Mouse (Mus musculus) mature B cell (primary cell): ENCODE results near the gene Spem1.

Experiments
- in situ Hi-C: fragments of 300-500 bp; cut with MboI; formaldehyde crosslinking; loops from 2 replicates; pipeline ENCODE4 v1.14.3; 2019

Gene Spem1

DNA sequence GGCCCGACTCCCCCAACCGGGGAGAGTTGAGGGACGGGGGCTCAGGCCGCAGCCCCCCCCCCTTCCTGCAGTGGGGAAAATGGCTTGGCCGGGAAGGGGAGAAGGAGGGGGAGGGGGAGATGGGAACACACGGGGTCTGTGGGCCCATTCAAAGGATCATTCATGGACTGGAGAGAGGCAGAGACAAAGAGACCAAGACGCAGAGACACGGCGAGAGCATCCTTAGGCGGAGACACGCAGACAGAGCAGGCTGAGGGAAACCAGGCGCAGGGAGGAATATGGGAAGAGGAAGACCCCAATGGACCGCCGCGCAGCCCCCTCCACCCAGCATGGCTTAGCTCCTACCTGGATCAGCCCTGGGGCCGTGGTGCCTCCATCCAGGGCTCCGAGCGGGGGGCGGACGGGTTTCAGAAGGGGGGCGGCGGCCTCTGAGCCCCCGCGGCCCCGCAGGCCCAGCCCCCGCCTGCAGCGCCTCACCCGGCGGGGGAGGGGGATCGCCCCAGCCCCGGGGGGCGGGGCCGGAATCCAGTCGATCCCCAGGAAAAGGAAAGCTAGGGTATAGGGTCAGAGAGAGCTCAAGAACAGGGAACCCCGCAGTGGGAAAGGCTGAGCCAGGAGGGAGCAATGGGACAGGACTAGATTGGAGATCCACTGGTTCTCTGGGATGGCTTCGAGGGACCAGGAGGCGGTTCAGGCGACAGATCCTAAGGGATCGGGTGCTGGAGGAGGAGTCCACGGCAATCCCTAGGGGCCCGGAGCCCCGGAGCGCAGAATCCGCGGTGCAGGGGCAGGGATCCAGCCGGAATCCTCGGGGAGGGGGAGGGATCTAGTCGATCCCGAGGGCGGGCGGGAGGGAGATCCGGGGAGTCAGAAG lies 15.0 kb upstream of the Spem1 start:
- in situ Hi-C loops, result no loop called here

DNA sequence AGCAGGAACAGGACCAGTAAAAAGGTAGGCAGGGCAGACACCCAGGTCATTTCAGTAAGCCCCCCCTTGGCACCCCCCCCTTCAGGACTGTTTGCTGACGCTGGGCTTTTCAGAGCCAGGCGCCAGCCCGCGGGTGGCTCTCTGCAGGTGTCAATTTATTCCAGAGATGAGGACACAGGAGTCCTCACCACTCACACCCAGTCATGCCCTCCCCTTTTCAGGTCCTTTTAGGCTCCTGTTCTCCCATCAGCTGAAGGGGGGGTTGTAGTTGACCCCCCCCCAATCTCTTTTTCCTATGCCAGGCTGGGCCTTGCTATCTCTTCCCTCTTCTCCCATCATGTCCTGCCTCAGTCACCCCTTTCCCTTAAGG lies 14.0 kb upstream of the Spem1 start:
- in situ Hi-C loops, result no loop called here

DNA sequence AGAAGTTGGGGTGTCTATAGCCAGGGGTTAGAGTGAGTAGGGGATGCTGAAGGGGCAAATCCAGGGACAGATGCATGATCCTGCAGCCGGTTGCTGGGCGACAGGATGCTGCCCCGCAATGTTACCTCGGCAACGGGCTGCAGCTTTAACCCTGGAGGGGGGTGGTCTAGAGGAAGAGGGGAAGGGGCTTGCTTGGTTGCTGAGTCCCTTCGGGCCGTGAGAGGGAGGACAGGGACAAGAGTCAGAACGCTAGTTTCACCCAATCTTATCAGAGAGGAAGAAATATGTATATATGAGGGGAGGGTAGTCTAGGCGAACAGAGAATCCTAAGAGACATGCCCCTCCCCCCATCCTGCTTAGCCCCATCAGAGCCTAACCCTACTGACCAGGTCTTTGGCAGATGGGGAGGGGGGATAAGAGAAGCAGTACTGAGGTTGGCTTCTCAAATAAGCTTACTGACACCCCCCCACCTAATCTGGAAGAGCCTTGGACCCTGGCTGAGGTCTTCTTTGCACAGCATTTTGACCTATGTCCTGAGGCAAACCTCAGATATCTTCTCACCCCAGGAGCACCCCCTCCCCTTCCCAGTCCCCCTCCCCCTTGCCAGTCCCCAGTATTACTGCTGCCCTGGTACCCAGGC lies 13.5 kb upstream of the Spem1 start:
- in situ Hi-C loops, result no loop called here

DNA sequence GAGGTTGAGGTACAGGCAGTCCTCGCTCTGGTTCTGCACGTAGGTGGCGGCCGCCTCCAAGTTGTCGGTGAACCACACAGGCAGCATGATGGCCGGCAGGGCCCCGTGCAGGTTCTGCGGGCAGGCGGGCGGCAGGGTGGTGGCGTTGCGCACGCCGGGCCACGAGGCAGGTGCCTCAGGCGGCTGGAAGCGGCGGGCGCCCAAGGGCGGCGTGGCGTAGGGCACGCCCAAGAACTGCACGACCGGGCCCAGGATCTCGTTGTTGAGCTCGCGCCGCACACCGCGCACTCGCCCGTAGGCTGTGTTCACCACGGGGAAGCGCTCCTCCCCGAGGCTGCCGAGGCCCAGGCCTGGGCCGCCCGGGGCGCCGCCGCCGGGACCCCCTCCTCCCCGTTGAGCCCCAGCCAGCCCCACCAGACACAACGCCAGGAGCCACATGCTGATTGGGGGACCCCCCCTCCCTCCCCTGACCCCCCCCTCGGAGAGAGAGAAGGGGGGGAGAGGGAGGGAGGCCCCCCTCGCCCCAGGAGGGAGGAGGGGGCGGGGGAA lies 12.1 kb upstream of the Spem1 start:
- in situ Hi-C loops, result no loop called here

DNA sequence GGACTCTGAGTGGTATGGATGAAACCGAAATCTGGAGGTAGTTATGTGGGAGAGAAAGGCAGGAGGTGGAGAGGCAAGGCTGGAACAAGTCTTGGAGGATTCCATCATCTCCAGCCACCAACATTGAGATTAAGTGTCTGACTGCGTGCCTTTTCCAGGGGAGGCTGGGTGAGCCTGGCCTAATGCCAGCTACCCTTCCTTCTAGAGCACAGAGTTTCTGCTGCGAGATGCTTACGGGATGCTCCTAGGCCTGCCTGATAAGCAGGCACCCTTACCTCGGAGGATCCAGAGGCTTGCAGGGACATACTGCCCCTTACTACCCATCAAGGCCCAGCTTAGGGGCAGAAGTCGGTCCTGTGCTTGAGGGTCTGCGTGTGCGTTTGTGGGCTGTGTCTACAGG lies 11.6 kb upstream of the Spem1 start:
- in situ Hi-C loops, result no loop called here

DNA sequence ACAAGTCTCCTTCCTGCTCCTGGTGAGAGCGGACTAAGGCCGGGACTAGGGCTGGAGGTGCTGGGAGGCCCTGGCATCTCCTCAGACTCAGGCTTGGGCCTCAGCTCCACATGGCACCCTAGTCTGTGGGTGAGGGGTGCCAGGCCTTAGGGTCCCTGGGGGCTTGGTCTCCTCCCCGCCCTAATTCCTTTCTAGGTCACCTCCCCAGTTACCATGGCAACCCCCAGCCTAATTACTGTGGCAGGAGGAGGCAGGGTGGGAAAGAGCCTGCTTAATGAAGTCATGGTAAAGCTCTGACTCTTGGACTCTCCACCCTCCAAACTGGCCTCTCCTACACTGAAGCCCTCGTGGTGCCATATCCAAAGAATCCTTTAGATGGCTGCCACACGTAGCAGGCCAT lies 6.9 kb upstream of the Spem1 start:
- in situ Hi-C loops, result no loop called here

DNA sequence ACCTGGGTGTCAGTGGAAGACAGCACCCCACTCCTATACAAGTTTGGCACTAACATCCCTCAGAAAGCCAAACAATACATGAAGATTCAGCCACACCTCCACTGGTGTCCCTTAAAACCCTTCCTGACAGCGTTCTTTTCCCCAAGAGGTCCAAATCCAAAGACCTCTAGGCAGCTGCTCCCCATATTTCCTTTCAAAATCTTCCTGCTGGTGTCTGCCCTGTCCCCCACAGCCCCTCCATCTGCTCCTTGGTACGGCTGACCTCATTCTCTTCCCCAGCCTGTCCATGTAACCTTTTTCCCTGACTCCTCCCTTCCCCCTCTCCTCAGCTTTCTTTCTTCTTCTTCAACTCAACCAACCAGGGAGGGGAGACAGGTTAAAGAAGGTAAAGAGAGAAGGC lies 1.5 kb upstream of the Spem1 start:
- in situ Hi-C loops, result no loop called here

DNA sequence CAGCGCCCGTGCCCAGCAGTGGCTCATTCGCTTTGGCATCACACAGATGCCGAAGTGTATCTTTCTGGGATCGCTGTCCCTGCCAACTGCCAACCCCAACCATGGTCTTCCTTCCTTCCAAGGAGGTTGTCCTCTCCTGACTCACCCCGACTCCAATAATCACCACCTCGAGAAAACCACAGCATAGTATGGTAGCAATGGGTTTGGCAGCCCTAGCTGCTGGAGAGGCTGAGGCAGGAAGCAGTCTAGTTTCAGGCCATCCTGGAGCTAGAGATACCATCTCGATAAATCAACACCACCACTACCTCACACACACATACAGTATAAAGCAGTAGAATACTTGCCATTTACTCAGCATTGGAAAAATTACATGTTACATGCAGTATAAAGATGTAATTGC lies 3.1 kb downstream of the Spem1 start:
- in situ Hi-C loops, result no loop called here

DNA sequence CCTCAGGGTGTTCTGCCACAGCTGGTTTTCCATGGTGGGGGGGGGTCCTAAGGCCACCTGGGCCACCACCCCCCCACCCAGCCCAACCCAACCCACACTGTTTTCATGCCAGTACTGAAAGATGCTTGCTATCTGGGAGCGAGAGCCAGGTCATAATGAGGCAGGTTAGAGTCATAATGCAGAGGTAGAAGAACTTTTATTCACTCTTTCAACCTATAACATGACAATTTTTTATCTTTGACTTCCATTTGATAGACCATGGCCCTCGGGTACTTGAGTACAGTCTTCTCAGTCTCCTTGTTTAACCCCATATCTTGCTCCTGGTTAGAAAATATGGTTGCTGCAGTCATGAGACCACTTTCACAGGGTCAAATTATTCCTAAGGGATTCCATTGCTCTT lies 3.6 kb downstream of the Spem1 start, which contains the start of gene Spem2:
Spem2 (minus strand) TSS at position 101 of the 400 bp plus-strand sequence.
- in situ Hi-C loops, result no loop called here

DNA sequence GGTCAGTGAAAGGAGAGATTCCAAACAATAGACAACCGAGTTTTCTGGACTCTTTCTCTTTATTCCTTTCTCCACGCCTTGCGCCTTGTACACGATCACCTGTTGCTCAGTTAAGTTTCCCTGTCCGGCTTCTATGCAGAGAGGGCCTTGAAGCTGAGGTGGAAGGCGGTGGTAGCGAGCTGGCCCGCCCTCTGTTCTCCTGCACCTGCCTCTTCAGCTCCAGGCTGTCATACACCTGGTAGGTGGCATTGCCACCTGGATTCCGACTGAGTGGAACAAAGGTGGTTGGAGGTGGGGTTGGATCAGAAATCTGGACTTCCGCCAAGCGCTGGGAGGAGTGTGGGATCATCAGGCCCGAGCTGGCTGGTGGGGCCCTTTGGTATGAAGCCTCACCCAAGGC lies 5.5 kb downstream of the Spem1 start:
- in situ Hi-C loops, result no loop called here

DNA sequence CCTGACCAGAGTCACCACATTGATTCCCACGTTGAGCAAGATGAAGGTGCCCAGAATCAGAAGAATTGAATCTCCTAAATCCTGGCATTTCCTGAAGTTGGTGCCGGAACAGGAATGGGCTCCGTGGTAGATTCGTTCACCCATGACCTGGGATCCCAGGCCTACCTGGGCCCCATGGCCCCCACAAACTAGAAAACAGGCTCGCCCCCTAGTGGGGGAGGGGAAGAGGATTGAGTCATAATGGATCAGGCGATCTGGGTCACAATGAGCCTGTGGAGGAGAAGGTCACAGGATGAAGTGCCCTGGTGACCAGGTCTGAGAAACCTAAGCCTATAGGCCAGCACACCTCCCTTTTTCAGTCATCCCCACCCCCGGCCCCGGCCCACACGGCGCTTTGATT lies 6.8 kb downstream of the Spem1 start, which contains the start of gene Gm39566:
Gm39566 (minus strand) TSS at position 144 of the 400 bp plus-strand sequence.
- in situ Hi-C loops, result no loop called here

DNA sequence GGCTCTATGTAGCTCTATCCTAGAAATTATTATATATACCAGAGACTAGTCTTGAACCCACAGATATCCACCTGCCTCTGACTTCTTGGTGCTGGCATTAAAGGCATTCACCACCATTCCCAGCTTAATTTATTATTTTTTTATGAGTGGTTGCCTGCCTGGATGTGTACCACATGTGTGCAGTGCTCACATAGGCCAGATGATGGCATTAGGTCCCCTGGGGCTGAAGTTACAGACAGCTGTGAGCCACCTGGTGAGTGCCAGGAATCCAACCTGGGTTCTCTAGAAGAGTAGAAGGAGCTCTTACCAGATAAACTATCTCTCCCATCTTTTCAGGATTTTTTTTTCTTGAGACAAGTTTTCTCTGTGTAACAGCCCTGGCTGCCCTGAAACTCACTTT lies 11.7 kb downstream of the Spem1 start:
- in situ Hi-C loops, result no loop called here

DNA sequence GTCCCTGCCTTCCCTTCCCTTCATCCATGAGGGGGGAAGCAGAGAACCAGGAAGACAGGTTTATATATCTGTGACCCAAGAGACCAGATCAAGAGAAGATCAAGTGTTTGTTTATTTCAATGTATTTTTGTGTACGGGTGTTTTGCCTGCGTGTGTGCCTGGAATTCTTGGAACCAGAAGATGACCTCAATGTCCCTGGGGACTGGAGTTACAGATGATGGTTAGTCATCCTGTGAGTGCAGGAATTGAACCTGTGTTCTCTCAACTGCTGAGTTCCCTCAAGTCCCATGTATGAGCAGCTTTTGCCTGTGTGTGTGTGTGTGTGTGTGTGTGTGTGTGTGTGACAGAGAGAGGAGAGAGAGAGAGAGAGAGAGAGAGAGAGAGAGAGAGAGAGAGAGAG lies 14.3 kb downstream of the Spem1 start:
- in situ Hi-C loops, result no loop called here

DNA sequence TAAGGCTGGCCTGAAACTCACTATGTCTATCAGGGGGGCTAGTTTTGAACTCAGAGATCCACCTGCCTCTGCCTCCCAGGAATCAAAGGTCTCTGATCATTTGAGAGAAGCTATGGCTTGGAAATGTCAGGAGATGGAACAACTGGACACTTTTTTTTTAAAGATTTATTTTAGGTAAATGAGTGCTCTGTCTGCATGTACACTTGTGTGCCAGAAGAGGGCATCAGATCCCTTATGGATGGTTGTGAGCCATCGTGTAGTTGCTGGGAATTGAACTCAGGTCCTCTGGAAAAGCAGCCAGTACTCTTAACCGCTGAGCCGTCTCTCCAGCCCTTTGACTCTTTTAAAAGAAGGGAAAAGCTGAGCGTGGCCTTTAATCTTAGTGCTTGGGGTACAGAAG lies 15.6 kb downstream of the Spem1 start:
- in situ Hi-C loops, result no loop called here

DNA sequence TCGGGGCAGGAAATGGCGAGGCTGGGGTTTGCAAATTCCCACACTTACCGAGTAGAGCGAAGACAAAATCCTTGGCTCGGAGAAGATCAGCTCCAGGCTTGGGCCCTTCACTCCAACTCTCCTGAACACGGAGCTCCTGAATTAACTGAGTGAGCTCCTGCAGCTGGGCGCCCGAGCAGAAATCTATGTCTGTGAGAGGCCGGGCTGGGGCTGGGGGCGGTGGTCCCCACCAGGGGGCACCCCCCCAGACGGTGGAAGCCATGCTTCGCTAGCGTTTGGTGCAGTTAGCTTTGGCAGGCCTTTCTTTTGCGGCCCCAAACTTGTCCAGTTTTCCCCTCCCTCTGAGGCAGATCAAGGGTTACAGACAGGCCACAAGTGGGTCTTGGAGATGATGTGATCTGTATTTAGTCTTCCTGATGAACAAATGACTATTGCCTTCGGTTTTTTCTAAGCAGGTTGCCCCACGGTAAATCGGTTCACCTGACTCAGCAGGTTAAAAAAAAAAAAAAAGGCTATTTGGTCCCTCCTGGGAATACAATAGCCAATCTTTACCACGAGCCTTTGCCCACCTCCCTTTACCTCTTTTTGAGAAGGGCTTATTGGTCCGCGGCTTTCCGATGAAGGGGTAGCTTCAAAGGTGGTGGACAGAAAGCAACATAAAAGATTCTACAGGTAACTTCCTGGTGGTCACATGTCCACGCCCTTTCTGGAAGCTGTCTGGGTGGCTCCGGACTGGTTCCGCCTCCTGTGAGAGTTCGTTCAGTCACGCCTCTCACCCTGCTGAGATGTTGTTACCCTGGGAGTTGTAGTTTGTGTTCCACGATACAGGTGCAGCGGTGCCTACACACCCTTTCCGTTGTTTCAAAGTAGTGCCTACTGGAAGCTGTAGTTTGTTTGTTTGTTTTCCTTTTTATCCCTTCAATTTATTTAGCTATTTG lies 16.7 kb downstream of the Spem1 start, which contains the start of gene Tmem102:
Tmem102 (minus strand) TSS at position 653 of the 938 bp plus-strand sequence.
- in situ Hi-C loops, result no loop called here

DNA sequence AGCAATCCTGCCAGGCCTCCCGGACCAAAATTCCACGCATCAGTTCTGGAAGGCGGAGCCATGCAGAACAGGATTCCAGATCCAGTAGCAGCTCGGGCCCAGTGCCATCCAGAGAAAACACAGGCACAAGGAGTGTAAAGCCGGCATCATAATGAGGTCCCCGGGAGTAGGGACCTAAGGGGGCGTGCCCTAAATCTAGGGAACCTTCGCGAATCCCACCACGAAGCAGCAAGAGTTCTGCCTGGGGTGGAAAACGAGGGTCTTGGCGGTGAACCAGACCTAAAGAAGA lies 17.4 kb downstream of the Spem1 start:
- in situ Hi-C loops, result no loop called here

DNA sequence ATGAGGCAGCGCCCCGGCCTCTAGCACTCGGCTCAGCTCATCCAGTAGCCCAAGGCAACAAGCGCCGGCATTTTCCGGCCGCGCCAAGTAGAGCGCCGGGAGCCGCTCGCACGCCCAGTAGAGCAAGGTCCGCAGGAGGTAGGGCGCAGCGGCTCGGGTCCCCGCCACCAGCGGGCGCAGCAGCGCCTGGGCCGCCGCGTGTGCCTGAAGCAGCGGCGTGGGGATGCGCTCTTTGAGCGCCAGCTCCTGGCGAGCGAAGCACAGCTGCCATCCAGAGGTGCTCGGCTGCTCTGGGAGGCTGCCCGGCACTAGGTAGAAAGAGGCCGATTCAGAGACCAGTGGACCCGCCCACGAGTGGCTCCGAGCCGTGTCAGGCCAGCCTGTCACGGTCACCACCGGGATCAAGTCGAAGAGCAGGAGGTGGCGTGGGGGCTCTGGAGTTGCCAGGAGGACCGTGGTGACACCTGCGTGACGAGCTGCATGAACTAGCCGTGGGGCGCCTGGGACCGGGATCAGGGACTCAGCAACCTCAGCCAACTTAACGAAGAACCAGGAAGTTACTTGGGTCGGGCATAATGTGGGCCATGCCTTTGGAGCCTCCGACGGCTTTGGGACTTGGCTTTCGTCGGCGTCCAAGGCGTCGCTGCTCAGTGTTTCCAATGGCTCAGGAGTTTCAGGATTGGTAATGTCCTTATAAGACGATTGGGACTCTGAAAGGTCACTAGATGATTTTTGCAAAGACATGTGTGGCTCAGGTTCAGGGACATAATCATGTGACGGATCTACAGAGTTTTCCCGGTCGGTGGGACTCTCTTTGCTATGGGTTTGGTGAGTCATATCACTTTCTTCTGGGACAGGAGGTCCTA lies 18.0 kb downstream of the Spem1 start:
- in situ Hi-C loops, result no loop called here

DNA sequence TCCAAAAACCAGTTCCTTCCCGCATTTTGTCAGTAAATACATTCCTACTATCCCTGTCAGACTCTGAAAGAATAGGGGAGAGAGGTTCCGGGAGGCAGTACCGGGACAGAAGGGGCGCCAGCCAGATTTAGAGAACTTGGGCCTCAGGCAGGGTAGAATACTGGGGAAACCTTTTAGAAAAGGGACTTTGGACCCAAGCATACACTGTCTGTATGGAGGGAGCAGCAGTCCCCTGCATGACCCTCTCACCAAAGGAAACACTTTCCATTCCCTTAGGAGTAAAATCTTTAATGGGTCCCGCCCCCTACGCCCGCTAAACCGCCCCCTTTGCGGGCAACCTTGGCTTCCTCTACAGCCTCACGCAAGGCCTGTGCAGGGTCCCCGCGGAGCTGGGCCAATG lies 18.7 kb downstream of the Spem1 start:
- in situ Hi-C loops, result no loop called here

DNA sequence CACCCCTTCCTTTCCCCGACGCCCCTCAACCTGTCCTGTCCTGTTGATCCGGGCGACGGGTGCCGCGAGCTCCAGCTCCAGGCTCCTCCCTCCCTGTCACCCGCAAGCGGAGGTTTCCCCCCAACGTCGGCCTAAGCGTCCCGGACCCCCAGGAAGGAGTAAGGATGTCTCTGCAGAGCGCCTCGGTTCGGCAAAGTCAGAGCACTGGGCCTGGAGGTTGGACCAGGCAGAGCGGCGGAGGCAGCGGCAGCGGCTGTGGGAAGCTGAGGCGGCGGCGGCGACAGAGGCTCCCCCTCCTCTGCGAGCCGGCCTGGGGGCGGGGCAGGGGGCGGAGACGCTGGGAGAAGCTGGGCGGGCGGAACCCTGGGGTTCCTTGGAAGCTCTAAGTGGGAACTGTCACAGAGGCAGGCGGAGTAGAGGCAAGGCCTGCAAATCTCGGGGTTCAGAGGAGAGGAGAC lies 19.3 kb downstream of the Spem1 start:
- in situ Hi-C loops, result no loop called here

DNA sequence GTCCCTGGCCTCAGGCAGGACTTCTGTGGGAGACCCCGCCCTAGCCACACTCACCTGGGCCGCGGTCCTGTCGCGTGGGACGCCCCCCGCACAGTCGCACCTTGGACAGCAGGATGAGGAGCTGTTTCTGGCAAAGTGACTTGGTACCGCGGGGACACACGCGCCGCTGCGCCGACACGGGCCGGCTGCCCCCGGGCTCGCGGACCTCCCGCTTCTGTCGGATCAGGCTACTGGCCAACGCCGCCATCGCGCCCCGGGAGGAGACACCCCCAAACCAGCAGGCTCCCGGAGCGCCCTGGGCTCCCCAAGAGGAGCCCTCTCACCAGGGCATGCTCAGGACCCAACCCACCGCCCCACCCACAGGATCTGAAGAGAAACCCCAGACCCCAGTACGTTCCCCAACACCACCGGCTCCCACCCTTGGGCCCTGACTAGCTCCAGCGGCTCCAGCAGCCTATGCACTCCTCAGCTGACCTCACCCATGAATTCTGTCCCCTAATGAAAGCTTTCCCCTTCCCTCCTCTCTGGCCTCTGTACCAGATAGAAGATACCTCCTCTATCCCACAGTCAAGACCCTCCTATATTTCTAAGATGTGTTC lies 20.5 kb downstream of the Spem1 start, which contains the start of gene Fgf11:
Fgf11 (minus strand) TSS at position 479 of the 599 bp plus-strand sequence.
- in situ Hi-C loops, result no loop called here
